Mouse (Mus musculus) T-cell, adult 2 months (primary cell): ENCODE results near the gene Lmnb2.
A peak's percentile ranks its signal among the peaks of the same experiment; 100 is the strongest.

Experiments
- DNase-seq: peaks from one replicate; pipeline ENCODE4 v3.0.0; 2022; ENCODE audit warnings: low spot score

Lmnb2 gene

GRCm38 (mm10) chr10:80930361-80931152, 12.5 kb upstream of the Lmnb2 start:
- peak; percentile 52 for DNase-seq

GRCm38 (mm10) chr10:80929299-80930226, 11.5 kb upstream of the Lmnb2 start, which contains the start of gene Gadd45b:
Gene Gadd45b (plus strand): TSS chr10:80930073.
- peak; percentile 99 for DNase-seq

GRCm38 (mm10) chr10:80928586-80929298, 10.7 kb upstream of the Lmnb2 start:
- DNase-seq: peak; percentile 88

GRCm38 (mm10) chr10:80925472-80925871, 7.4 kb upstream of the Lmnb2 start:
- no peak for DNase-seq

GRCm38 (mm10) chr10:80921923-80922322, 3.9 kb upstream of the Lmnb2 start:
- DNase-seq: no peak

- no peak for DNase-seq
Measured at GRCm38 (mm10) chr10:80917336-80917778, 688 bp downstream of the Lmnb2 start.

- DNase-seq: no peak
Measured at GRCm38 (mm10) chr10:80915736-80916135, 2.3 kb downstream of the Lmnb2 start.

GRCm38 (mm10) chr10:80915260-80915659, 2.8 kb downstream of the Lmnb2 start:
- DNase-seq: no peak

- DNase-seq: peak; percentile 30
Measured at GRCm38 (mm10) chr10:80914253-80914656, 3.8 kb downstream of the Lmnb2 start.

GRCm38 (mm10) chr10:80913364-80914011, 4.6 kb downstream of the Lmnb2 start:
- no peak for DNase-seq

GRCm38 (mm10) chr10:80911891-80912290, 6.2 kb downstream of the Lmnb2 start:
- DNase-seq: no peak

GRCm38 (mm10) chr10:80911354-80911753, 6.7 kb downstream of the Lmnb2 start:
- no peak for DNase-seq

GRCm38 (mm10) chr10:80909375-80910162, 8.5 kb downstream of the Lmnb2 start:
- no peak for DNase-seq

GRCm38 (mm10) chr10:80904709-80905108, 13.3 kb downstream of the Lmnb2 start:
- no peak for DNase-seq

- DNase-seq: no peak
Measured at GRCm38 (mm10) chr10:80904004-80904693, 13.9 kb downstream of the Lmnb2 start.

GRCm38 (mm10) chr10:80903282-80903681, 14.8 kb downstream of the Lmnb2 start:
- DNase-seq: no peak

GRCm38 (mm10) chr10:80902273-80902940, 15.6 kb downstream of the Lmnb2 start:
- no peak for DNase-seq

GRCm38 (mm10) chr10:80901409-80902272, 16.4 kb downstream of the Lmnb2 start:
- DNase-seq: no peak
